Mouse (Mus musculus) lung, adult 2 months (tissue): ENCODE data around the gene Ndufb7. TPM values are rescaled to one million over a fixed set of nuclear protein-coding genes. Genes with fewer than 3 reads are reported as not detected.

Experiments
- DNase-seq: peaks from one replicate; pipeline ENCODE4 v3.0.0; 2022
- H3K4me1 ChIP-seq: fragments of 200-500 bp; 2 replicates; pipeline ENCODE4 v1.6.1; 2011; ENCODE audit warnings: low read length; ENCODE audit not compliant: control insufficient read depth, insufficient read depth
- H3K4me3 ChIP-seq: fragments of 200-500 bp; replicated peaks from 2 replicates; pipeline ENCODE3; 2011; ENCODE audit warnings: low read depth, mild to moderate bottlenecking, control low read depth, low read length; ENCODE audit errors: extremely low read depth
- CTCF ChIP-seq: fragments of 200-500 bp; IDR thresholded peaks from 2 replicates; pipeline ENCODE4 v1.5.1; 2011; ENCODE audit warnings: mild to moderate bottlenecking, low read length, control low read depth; ENCODE audit not compliant: insufficient read depth
- POLR2A ChIP-seq: fragments of 200-500 bp; IDR thresholded peaks from 2 replicates; pipeline ENCODE4 v1.6.1; 2011; ENCODE audit warnings: low read depth, mild to moderate bottlenecking, control low read depth, low read length, borderline replicate concordance; ENCODE audit errors: extremely low read depth
- WGBS: fragments of 180-500 bp; shearing (Covaris S2); methylation state at CpG from one replicate; pipeline ENCODE4 v1.1.7; 2018; 5-methylcytosine and 5-hydroxymethylcytosine counted together
- polyA plus RNA-seq: library from polyadenylated mRNA; depleted of rRNA; stranded (reverse); fragments of >200 nt; gene quantifications from 2 replicates; pipeline ENCODE4 v1.2.3, GENCODE M21; 2012; rRNA removed

Gene Ndufb7
- polyA plus RNA-seq, 1 experiment = 269 TPM

GRCm38 (mm10) chr8:83613695-83614094 is 47.2 kb downstream of the Ndufb7 start:
- no peak overlapping the region for H3K4me3 ChIP-seq
- peaks cover 9% of the 10 kb centered on the region for H3K4me1 ChIP-seq
- TF ChIP-seq POLR2A = no peak
- no peak for TF ChIP-seq CTCF
- 94% methylated on average over 4 of the region's 4 CpGs for WGBS
- DNase-seq = no peak

- DNase-seq = no peak
- Histone ChIP-seq H3K4me1 (no peaks in the 10 kb centered on the region), H3K4me3 (no peak overlapping the region)
- TF ChIP-seq POLR2A = no peak
- no peak for TF ChIP-seq CTCF
These were observed 50.2 kb downstream of the Ndufb7 start for GRCm38 (mm10) chr8:83616625-83617024.

GRCm38 (mm10) chr8:83617111-83617510 is 50.6 kb downstream of the Ndufb7 start:
- Histone ChIP-seq H3K4me1 (peaks cover under 1% of the 10 kb centered on the region; the same call in 1 of the 2 replicates), H3K4me3 (no peak overlapping the region)
- 69% methylated on average over 2 of the region's 2 CpGs for WGBS
- no peak for DNase-seq
- no peak for TF ChIP-seq CTCF
- TF ChIP-seq POLR2A = no peak

- TF ChIP-seq POLR2A (no peak), CTCF (no peak)
- DNase-seq = no peak
- no peak overlapping the region for H3K4me3 ChIP-seq
- WGBS = 95% methylated on average over 2 of the region's 2 CpGs
- H3K4me1 ChIP-seq = peaks cover 2% of the 10 kb centered on the region; the same call in 1 of the 2 replicates
These were observed 52.1 kb downstream of the Ndufb7 start for GRCm38 (mm10) chr8:83618566-83618965.

- peaks cover 2% of the 10 kb centered on the region; the same call in 1 of the 2 replicates for H3K4me1 ChIP-seq
- no peak overlapping the region for H3K4me3 ChIP-seq
- TF ChIP-seq POLR2A (no peak), CTCF (no peak)
- WGBS = 72% methylated on average over 9 of the region's 9 CpGs
- DNase-seq = no peak
These were observed 53.3 kb downstream of the Ndufb7 start for GRCm38 (mm10) chr8:83619568-83620285.

Other genes starting within 250 kb of the Ndufb7 start
- 1.9 and 3.7 TPM in 2 replicates for gene Elmod2, start 234.2 kb upstream of the Ndufb7 start, polyA plus RNA-seq
- gene Mgat4d, start 218.2 kb upstream of the Ndufb7 start, polyA plus RNA-seq = not detected in 2 replicates
- gene Clgn, start 176.8 kb upstream of the Ndufb7 start, polyA plus RNA-seq = not detected in 2 replicates
- gene Scoc, start 108.3 kb upstream of the Ndufb7 start, polyA plus RNA-seq = 9.7 and 12.6 TPM in 2 replicates
- gene Olfr370, start 30.9 kb upstream of the Ndufb7 start, polyA plus RNA-seq = not detected in 2 replicates
- 416 and 565 TPM in 2 replicates for gene Tecr, start 41.3 kb downstream of the Ndufb7 start, polyA plus RNA-seq
- gene Dnajb1, start 41.5 kb downstream of the Ndufb7 start, polyA plus RNA-seq = 23.5 and 26.4 TPM in 2 replicates
- 58.6 and 67.0 TPM in 2 replicates for gene Gipc1, start 86.0 kb downstream of the Ndufb7 start, polyA plus RNA-seq
- gene Ptger1, start 100.0 kb downstream of the Ndufb7 start, polyA plus RNA-seq = 6.8 and 7.8 TPM in 2 replicates
- 148 and 168 TPM in 2 replicates for gene Pkn1, start 132.5 kb downstream of the Ndufb7 start, polyA plus RNA-seq
- 18.4 and 24.0 TPM in 2 replicates for gene Ddx39, start 148.5 kb downstream of the Ndufb7 start, polyA plus RNA-seq
- 557 and 634 TPM in 2 replicates for gene Adgre5, start 174.7 kb downstream of the Ndufb7 start, polyA plus RNA-seq